Mouse (Mus musculus): ENCODE measurements around the gene Cfap61. TPM values are rescaled to one million over a fixed set of nuclear protein-coding genes. Genes with fewer than 3 reads are reported as not detected.
A peak's percentile ranks its signal among the peaks of the same experiment; 100 is the strongest.

Gene Cfap61
- polyA plus RNA-seq, 1 experiment from 2014 or later = 0.28 TPM

DNA sequence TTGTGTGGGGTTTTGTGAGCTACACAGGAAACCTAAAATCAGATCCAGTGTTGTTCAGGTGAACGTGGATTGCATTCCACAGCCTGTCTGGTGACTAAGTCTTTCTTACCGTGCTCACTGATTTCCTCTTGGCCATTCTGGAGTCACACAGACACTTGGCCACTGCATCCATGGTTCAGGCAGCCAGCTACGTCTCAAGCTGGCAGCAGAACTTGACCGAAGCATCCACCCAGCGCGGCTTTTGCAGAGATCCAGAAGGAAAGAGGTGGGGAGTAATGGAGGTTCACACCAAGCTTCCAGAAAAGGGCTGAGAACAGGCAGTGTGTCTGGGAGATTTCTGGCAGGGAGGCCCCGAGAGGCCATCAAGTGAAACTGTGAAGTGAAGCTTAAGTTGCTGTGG is 187.0 kb downstream of the Cfap61 start:
- ATAC-seq (replicated peaks; ENCODE audit: insufficient number of reproducible peaks, insufficient read depth, low FRiP score, low read depth) = no peak
- Histone ChIP-seq H3K27ac (no peak overlapping the region), H3K9ac (no peak overlapping the region), H3K4me3 (no peak overlapping the region), H3K4me1 (replicated peaks) (no peaks in the 10 kb centered on the region), H3K36me3 (no peaks in the 10 kb centered on the region), H3K9me3 (replicated peaks) (no peaks in the 10 kb centered on the region), H3K4me2 (no peak overlapping the region), H3K27me3 (no peaks in the 10 kb centered on the region)
- WGBS = 73% methylated on average over 7 of the region's 7 CpGs

DNA sequence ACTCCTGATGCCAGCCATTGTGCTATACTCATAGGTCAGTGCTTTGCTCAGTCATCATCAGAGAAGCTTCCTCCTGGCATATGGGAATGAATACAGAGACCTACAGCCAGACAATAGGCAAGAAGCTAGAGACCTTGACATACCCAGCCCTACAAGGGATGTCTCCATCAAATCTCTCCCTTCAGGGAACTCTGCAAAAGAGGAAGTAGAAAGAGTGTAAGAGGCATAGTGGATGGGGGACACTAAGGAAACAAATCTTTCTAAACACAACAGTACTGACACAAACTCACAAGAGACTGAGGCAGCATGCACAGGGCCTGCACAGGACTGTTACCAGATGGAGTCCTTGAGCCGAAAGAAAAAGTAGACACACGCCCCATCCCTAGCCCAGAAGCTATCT is 190.5 kb downstream of the Cfap61 start:
- Histone ChIP-seq H3K27me3 (no peaks in the 10 kb centered on the region), H3K4me2 (no peak overlapping the region), H3K9ac (no peak overlapping the region), H3K36me3 (no peaks in the 10 kb centered on the region), H3K9me3 (replicated peaks) (no peaks in the 10 kb centered on the region), H3K27ac (no peak overlapping the region), H3K4me1 (replicated peaks) (no peaks in the 10 kb centered on the region), H3K4me3 (no peak overlapping the region)
- ATAC-seq (replicated peaks; ENCODE audit: insufficient number of reproducible peaks, insufficient read depth, low FRiP score, low read depth) = no peak
- 69% methylated on average over 2 of the region's 2 CpGs for WGBS

DNA sequence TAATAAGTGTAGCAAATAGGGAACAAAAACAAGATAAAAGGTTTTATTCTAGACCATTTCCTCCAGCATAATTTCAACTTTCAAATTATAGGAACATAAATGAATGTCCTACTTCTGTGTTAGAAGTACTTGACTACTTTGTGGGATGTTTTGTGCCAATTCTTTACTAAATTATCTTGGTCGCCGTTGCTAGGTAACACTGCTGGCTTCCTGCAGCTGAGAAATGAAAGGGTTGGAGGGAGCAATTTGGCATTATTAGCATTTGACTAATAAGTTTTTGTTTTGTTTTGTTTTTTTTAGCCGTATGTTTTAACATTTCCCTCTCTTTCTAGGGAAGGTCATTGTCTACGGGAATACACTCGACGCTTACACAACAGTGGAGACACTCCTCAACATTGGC is 194.0 kb downstream of the Cfap61 start:
- H3K27ac ChIP-seq = no peak overlapping the region
- no peak overlapping the region for H3K9ac ChIP-seq
- ATAC-seq (replicated peaks; ENCODE audit: insufficient number of reproducible peaks, insufficient read depth, low FRiP score, low read depth) = no peak
- 86% methylated on average over 6 of the region's 6 CpGs for WGBS
- no peak overlapping the region for H3K4me2 ChIP-seq
- H3K9me3 ChIP-seq (replicated peaks) = no peaks in the 10 kb centered on the region
- no peaks in the 10 kb centered on the region for H3K27me3 ChIP-seq
- H3K36me3 ChIP-seq = no peaks in the 10 kb centered on the region
- H3K4me1 ChIP-seq (replicated peaks) = no peaks in the 10 kb centered on the region
- no peak overlapping the region for H3K4me3 ChIP-seq

DNA sequence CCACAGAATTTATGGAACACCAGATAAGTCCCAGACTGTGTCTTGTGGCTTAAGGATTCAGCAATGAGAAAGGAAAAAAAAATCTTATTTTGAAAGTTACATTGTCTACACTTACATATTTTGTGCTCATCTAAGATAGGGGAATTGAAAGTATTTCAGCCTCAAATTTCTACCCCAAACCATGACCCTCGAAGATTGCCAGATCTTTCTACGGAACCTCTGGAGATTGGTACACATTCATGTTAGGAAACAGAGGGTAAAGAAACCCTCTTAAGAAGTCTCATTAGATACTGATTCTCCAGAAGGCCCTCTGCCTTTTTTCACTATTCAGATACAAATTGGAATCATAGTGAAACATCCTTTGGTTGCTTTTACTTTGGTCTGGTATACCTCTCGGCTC is 195.9 kb downstream of the Cfap61 start:
- H3K27me3 ChIP-seq = no peaks in the 10 kb centered on the region
- H3K9me3 ChIP-seq (replicated peaks) = no peaks in the 10 kb centered on the region
- H3K9ac ChIP-seq = no peak overlapping the region
- H3K36me3 ChIP-seq = no peaks in the 10 kb centered on the region
- no peaks in the 10 kb centered on the region for H3K4me1 ChIP-seq (replicated peaks)
- no peak overlapping the region for H3K4me3 ChIP-seq
- ATAC-seq (replicated peaks; ENCODE audit: insufficient number of reproducible peaks, insufficient read depth, low FRiP score, low read depth) = no peak
- no peak overlapping the region for H3K27ac ChIP-seq
- WGBS = 88% methylated on average over 3 of the region's 3 CpGs
- H3K4me2 ChIP-seq = no peak overlapping the region

DNA sequence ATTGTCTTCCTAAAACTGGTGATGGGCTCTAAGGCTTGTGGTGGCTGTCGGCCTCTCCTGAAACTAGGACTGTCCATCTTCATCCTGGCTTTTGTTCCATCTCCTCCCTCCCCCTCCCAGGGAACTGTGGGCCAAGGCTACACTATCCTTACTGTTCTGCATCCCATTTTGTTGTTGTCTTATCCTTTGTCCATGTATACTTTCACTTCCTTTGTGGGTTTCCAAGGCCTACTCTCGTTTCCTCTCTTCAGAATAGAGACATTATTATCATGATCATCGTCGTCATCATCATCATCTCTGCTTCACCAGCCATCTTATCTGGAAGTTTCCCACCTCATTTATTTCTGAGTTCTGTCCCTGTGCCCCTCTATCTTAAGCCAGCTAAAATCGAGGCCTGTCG is 199.7 kb downstream of the Cfap61 start:
- 77% methylated on average over 6 of the region's 6 CpGs for WGBS
- no peaks in the 10 kb centered on the region for H3K9me3 ChIP-seq (replicated peaks)
- no peak overlapping the region for H3K4me2 ChIP-seq
- no peak overlapping the region for H3K27ac ChIP-seq
- no peak overlapping the region for H3K4me3 ChIP-seq
- H3K27me3 ChIP-seq = no peaks in the 10 kb centered on the region
- H3K4me1 ChIP-seq (replicated peaks) = no peaks in the 10 kb centered on the region
- H3K36me3 ChIP-seq = no peaks in the 10 kb centered on the region
- no peak overlapping the region for H3K9ac ChIP-seq
- ATAC-seq (replicated peaks; ENCODE audit: insufficient number of reproducible peaks, insufficient read depth, low FRiP score, low read depth) = no peak

DNA sequence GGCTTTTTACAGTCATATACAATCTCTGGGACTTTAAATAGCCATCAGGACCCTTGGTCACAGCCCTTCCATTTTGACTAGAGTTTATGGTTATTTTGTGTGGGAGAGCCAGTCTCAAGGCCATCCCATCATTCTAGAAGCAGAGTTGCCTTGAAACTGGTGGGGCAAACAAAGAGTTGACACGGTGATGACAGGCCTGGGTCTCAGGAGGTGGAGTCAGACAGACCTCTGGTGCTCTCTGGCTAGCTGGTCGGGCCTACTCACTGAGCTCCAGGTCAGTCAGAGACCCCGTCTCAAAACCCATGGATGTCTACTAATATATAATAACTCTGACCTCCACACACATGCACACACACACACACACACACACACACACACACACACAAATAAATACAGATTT is 206.1 kb downstream of the Cfap61 start:
- H3K9me3 ChIP-seq (replicated peaks) = no peaks in the 10 kb centered on the region
- no peaks in the 10 kb centered on the region for H3K27me3 ChIP-seq
- H3K27ac ChIP-seq = no peak overlapping the region
- H3K36me3 ChIP-seq = no peaks in the 10 kb centered on the region
- no peak overlapping the region for H3K9ac ChIP-seq
- WGBS = 80% methylated on average over 3 of the region's 3 CpGs
- ATAC-seq (replicated peaks; ENCODE audit: insufficient number of reproducible peaks, insufficient read depth, low FRiP score, low read depth) = no peak
- no peak overlapping the region for H3K4me2 ChIP-seq
- H3K4me3 ChIP-seq = no peak overlapping the region
- H3K4me1 ChIP-seq (replicated peaks) = no peaks in the 10 kb centered on the region

DNA sequence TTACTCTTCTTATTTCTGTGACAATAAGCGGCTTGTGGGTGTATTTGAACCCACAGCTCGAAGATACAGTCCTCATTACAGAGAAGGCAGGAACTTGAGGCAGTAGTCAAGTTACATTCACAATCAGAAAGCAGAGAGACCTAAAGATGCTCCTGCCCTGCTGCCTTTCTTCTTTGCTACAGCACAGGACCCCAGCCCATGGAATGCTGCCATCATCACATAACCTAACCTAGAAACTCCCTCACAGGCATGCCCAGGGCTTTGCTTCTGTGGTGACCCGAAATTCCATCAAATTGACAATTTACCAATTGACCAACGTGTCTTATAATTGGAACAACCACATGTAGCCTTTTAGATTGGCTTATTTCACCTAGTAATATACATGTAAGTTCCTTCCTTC is 212.7 kb downstream of the Cfap61 start:
- 80% methylated on average over 4 of the region's 4 CpGs for WGBS
- Histone ChIP-seq H3K4me2 (no peak overlapping the region), H3K36me3 (no peaks in the 10 kb centered on the region), H3K4me3 (no peak overlapping the region), H3K9me3 (replicated peaks) (no peaks in the 10 kb centered on the region), H3K27ac (no peak overlapping the region), H3K27me3 (no peaks in the 10 kb centered on the region), H3K9ac (no peak overlapping the region), H3K4me1 (replicated peaks) (no peaks in the 10 kb centered on the region)
- ATAC-seq (replicated peaks; ENCODE audit: insufficient number of reproducible peaks, insufficient read depth, low FRiP score, low read depth) = no peak

DNA sequence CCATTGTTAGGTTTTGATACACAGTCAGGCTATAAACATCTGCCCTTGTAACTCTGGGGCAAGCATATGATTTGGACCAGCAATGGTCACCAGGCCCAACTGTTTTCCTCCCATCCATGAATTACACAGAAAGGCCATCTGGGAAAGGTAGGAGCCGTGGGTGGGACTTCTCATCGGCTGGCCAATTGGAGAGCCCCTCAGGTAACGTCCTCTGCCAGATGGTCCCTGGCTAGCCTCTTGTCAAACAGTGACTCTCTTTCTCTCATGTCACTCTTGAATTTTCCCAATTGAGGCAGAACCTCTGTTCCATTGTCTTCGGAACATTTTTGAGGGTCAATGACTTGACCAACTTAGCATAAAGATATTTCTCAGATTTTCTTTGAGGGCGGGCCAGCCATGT is 213.2 kb downstream of the Cfap61 start:
- H3K9me3 ChIP-seq (replicated peaks) = no peaks in the 10 kb centered on the region
- no peaks in the 10 kb centered on the region for H3K4me1 ChIP-seq (replicated peaks)
- H3K36me3 ChIP-seq = no peaks in the 10 kb centered on the region
- no peaks in the 10 kb centered on the region for H3K27me3 ChIP-seq
- H3K4me3 ChIP-seq = no peak overlapping the region
- no peak overlapping the region for H3K4me2 ChIP-seq
- 82% methylated on average over 5 of the region's 5 CpGs for WGBS
- ATAC-seq (replicated peaks; ENCODE audit: insufficient number of reproducible peaks, insufficient read depth, low FRiP score, low read depth) = no peak
- no peak overlapping the region for H3K9ac ChIP-seq
- H3K27ac ChIP-seq = no peak overlapping the region

DNA sequence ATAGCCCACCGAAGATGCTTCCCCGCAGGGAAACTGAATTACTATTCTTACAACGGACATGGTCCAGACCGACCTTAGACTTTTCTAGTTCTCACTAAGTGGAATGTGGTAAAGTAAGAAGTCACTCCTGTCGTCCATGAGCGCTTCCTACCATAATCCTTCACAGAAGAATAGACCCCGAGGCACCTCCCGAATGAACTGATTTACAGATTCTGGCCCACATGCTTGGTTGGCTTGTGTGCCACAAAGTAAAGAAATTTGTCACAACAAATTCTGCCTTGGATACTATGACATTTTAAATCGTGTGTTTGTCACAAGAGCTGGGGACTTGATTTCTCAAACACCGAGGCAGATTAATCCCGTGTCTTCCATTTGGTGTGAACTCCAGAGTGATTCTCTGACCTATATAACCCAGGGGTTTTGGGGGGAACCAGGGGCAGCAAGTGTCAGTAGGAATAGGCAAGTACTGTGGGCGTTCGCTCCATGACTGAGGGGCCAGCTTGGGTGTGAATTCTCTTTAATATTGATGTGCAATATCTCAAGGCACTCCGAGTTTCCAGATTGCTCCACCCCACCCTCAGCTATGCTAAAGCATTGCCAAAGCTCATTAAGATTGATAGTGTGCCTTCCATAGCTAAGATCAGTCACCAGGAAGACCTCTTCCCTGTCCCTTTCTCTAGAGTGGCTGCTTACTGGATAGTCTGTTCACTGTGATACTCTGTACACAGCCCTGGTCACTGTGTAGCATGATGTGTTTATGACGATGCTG is 214.8 kb downstream of the Cfap61 start:
- no peaks in the 10 kb centered on the region for H3K36me3 ChIP-seq
- H3K4me2 ChIP-seq = no peak overlapping the region
- WGBS = 86% methylated on average over 15 of the region's 15 CpGs
- ATAC-seq (replicated peaks; ENCODE audit: insufficient number of reproducible peaks, insufficient read depth, low FRiP score, low read depth) = no peak
- H3K4me1 ChIP-seq (replicated peaks) = no peaks in the 10 kb centered on the region
- H3K9ac ChIP-seq = no peak overlapping the region
- H3K4me3 ChIP-seq = no peak overlapping the region
- no peaks in the 10 kb centered on the region for H3K27me3 ChIP-seq
- no peak overlapping the region for H3K27ac ChIP-seq
- H3K9me3 ChIP-seq (replicated peaks) = no peaks in the 10 kb centered on the region

DNA sequence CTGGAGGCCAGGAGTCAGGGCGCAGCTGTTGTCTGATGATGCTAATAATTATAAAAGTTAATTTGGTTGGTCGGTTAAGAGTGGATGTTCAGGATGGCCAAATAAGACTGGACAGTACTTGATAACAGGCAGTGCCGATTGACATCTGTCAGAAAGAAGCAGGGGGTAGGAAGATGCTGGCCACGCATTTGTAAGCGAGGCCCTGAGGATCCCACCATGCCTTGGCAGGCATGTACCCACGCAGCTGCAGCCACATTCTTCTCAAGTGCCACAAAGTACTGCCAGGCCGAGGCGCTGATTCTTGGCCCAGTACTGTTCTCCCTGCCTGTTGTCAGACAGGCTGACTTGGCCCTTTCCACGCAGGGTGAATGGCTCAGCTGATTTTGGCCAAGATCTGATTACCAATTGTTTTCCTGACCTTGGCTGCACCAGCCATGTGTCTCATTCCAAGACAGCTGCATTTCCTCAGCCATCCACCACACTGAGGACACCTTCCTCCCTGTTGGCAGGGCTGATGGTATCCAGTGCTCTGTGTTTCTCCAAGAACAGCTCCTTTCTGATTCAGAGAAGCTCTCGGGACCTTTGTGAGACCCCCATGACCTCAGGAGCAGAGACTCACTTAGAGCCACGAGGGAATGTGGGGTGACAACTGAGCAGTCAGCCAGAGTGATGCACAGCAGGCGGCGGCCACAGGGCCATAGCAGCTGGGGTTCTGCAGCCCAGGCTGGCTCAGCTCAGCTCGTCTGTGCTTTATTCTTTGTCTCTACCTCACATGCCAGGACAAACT is 233.6 kb downstream of the Cfap61 start:
- Histone ChIP-seq H3K9me3 (replicated peaks) (no peaks in the 10 kb centered on the region), H3K4me3 (no peak overlapping the region), H3K9ac (no peak overlapping the region), H3K4me2 (no peak overlapping the region), H3K27ac (no peak overlapping the region), H3K4me1 (replicated peaks) (no peaks in the 10 kb centered on the region), H3K27me3 (no peaks in the 10 kb centered on the region), H3K36me3 (no peaks in the 10 kb centered on the region)
- peak; percentile 31; the same call in 1 of the 2 replicates for ATAC-seq (replicated peaks; ENCODE audit: insufficient number of reproducible peaks, insufficient read depth, low FRiP score, low read depth)
- 48% methylated on average over 14 of the region's 14 CpGs for WGBS

DNA sequence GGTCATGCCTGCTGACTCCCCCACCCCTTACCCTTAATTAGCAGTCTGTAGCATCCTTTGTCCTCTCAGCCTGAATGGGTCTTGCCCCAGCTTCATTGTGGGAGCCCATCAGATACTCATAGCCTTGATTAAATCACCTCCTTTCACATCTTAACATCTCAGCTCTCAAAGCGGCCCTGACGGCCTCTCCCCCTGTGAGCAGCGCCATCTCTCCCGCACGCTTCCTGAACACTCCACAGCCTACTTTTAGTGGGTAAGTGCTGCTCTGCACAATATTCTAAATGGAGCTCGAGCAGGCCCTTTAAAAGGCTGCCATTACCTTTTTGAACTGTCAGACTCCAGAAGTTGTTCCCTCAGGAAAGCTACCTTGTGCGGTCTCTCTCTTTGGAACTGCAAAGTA is 234.9 kb downstream of the Cfap61 start:
- H3K9me3 ChIP-seq (replicated peaks) = no peaks in the 10 kb centered on the region
- H3K4me1 ChIP-seq (replicated peaks) = no peaks in the 10 kb centered on the region
- no peak overlapping the region for H3K4me2 ChIP-seq
- no peaks in the 10 kb centered on the region for H3K27me3 ChIP-seq
- H3K4me3 ChIP-seq = no peak overlapping the region
- no peaks in the 10 kb centered on the region for H3K36me3 ChIP-seq
- H3K9ac ChIP-seq = no peak overlapping the region
- ATAC-seq (replicated peaks; ENCODE audit: insufficient number of reproducible peaks, insufficient read depth, low FRiP score, low read depth) = no peak
- 80% methylated on average over 7 of the region's 7 CpGs for WGBS
- H3K27ac ChIP-seq = no peak overlapping the region

DNA sequence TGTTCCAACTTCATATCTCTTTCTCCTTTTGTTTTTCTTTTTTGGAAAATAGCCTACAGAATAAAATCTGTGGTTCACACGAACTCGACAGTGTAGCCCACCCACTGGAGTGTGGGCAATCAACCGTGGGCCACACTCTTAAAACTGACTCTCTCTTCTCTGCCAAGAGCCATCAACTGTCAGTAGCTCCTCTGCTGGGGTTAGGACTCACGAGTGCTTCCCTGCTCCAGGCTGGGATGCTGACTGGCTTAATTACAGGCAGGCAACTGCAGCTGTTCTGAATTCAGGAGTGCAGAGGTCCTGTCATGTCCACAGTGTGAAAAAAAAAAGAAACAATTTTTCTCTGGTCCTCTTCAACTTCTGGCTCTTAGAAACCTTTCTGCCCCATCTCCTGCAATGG is 237.5 kb downstream of the Cfap61 start:
- H3K4me2 ChIP-seq = no peak overlapping the region
- no peak for ATAC-seq (replicated peaks; ENCODE audit: insufficient number of reproducible peaks, insufficient read depth, low FRiP score, low read depth)
- H3K9me3 ChIP-seq (replicated peaks) = no peaks in the 10 kb centered on the region
- WGBS = 37% methylated on average over 4 of the region's 4 CpGs
- no peak overlapping the region for H3K4me3 ChIP-seq
- no peaks in the 10 kb centered on the region for H3K36me3 ChIP-seq
- no peaks in the 10 kb centered on the region for H3K27me3 ChIP-seq
- no peak overlapping the region for H3K9ac ChIP-seq
- no peaks in the 10 kb centered on the region for H3K4me1 ChIP-seq (replicated peaks)
- H3K27ac ChIP-seq = no peak overlapping the region

Data from heart, embryonic 15.5 days (tissue).